In the genomic region with DNA sequence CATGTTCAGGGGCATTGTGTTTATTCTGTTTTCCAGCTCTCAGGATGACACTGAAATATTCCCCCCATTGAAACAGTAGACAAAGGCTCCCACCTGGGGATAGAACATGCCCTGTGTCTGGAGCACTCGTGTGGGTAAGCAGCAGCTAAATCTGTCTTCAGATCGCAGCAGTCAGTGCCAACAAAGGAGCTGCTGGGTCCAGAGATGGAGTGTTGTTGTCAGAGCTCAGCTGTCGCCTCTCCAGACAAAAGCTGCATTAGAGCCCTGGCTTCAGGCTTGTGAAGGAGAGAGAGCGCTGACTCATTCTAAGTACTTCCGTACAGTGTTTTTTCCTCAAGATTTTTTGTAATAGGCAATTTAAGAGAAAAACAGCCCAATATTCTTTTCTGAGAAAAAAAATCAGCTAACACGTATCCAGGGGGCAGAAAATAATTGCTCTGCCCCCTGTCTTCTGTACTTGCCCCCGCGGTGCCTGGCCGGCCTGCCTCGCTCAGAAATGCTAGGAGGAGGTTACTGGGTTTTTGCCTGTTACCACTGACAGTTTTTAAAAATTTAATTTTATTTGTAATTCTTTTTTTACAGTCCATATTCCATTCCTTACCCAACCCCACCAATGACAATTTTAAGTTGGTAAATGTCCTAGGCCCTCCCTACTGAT, we compare ENCODE assay signal across 10 mouse cellular contexts. TPM values are rescaled to one million over a fixed set of nuclear protein-coding genes. Genes with fewer than 3 reads are reported as not detected.
DNase-seq lines count a peak whose midpoint lies in the region; ATAC-seq and TF ChIP-seq lines count a peak whose summit lies in the region.
"Had no signal": no experiment of that assay in that cellular context is flagged by ENCODE, and none has a peak within 500 bp of the region (broad histone marks: within the 10 kb centered on the region; RNA-seq: fewer than 3 reads in every experiment).

No protein-coding gene starts in this region.

- no peak for TF ChIP-seq EP300 in heart, postnatal 0 days (IDR thresholded peaks at IDR 0.05; ENCODE audit: low read depth)
- TF ChIP-seq EP300 in lung, postnatal 0 days (IDR thresholded peaks at IDR 0.05), result no peak

- no peak overlapping the region for H3K4me3 ChIP-seq in lung, adult 2 months (replicated peaks; ENCODE audit: extremely low read depth, low read depth, low read length)
- no peak overlapping the region for H3K4me3 ChIP-seq in heart, postnatal 0 days (ENCODE audit: low read depth, low read length)
- no peak overlapping the region for H3K4me3 ChIP-seq in lung, postnatal 0 days (ENCODE audit: low read depth, low read length)

- TF ChIP-seq POLR2A in lung, adult 2 months (IDR thresholded peaks at IDR 0.05; ENCODE audit: borderline replicate concordance, extremely low read depth, low read depth, low read length), result no peak

- no peaks in the 10 kb centered on the region for H3K9me3 ChIP-seq in heart, postnatal 0 days (replicated peaks; ENCODE audit: control insufficient read depth, low read length)
- H3K9me3 ChIP-seq in lung, postnatal 0 days (ENCODE audit: low read length), result no peaks in the 10 kb centered on the region

- H3K4me1 ChIP-seq in lung, adult 2 months (ENCODE audit: control insufficient read depth, insufficient read depth, low read length), result no peaks in the 10 kb centered on the region
- no peaks in the 10 kb centered on the region for H3K4me1 ChIP-seq in heart, postnatal 0 days (ENCODE audit: control insufficient read depth, insufficient read depth)
- no peaks in the 10 kb centered on the region; the same call in 1 of the 2 replicates for H3K4me1 ChIP-seq in lung, postnatal 0 days (ENCODE audit: insufficient read depth, low read depth, low read length)

- no peaks in the 10 kb centered on the region for H3K27me3 ChIP-seq in heart, postnatal 0 days (ENCODE audit: control insufficient read depth, insufficient read depth, low read length)
- H3K27me3 ChIP-seq in lung, postnatal 0 days (replicated peaks; ENCODE audit: insufficient read depth, low read length), result no peaks in the 10 kb centered on the region
- H3K27me3 ChIP-seq: Patski had no signal

- WGBS in lung, adult 2 months, result 69% methylated on average over 10 of the region's 10 CpGs
- 67% methylated on average over 10 of the region's 10 CpGs for WGBS in heart, postnatal 0 days
- 64% methylated on average over 10 of the region's 10 CpGs for WGBS in lung, postnatal 0 days

- peaks cover 61% of the 10 kb centered on the region for H3K36me3 ChIP-seq in heart, postnatal 0 days (replicated peaks; ENCODE audit: control insufficient read depth, insufficient read depth, low read length)
- H3K36me3 ChIP-seq in lung, postnatal 0 days (ENCODE audit: insufficient read depth, low read length), result no peaks in the 10 kb centered on the region

- H3K4me2 ChIP-seq in heart, postnatal 0 days (ENCODE audit: low read depth, low read length), result no peak overlapping the region
- H3K4me2 ChIP-seq in lung, postnatal 0 days (replicated peaks; ENCODE audit: low read depth, low read length), result no peak overlapping the region

- no peak for TF ChIP-seq CTCF in lung, adult 2 months (IDR thresholded peaks at IDR 0.05; ENCODE audit: insufficient read depth, low read length)
- TF ChIP-seq CTCF in heart, postnatal 0 days (IDR thresholded peaks at IDR 0.05; ENCODE audit: low read depth), result no peak
- TF ChIP-seq CTCF in lung, postnatal 0 days (IDR thresholded peaks at IDR 0.05), result no peak

- DNase-seq in lung, adult 18-20 months, result peak; percentile 22 to 42
- DNase-seq in lung, adult 2 months, result no peak
- DNase-seq in heart, postnatal 0 days (ENCODE audit: low spot score), result no peak
- DNase-seq in lung, postnatal 0 days (ENCODE audit: low spot score), result peak; percentile 72
- peak; percentile 36 for DNase-seq in right cerebral cortex, postnatal 25 days
- no peak for DNase-seq in gastrocnemius, postnatal 25 days
- DNase-seq in urinary bladder, adult 2 months (ENCODE audit: low spot score), result no peak
- no peak for DNase-seq in testis, postnatal 14 days (ENCODE audit: low spot score)

- H3K9ac ChIP-seq in heart, postnatal 0 days (replicated peaks; ENCODE audit: low read depth, low read length), result no peak overlapping the region
- no peak overlapping the region for H3K9ac ChIP-seq in lung, postnatal 0 days (replicated peaks; ENCODE audit: low read depth)

- peak overlapping the region; percentile 39; the same call in 1 of the 2 replicates for H3K27ac ChIP-seq in heart, postnatal 0 days (ENCODE audit: low read depth)
- no peak overlapping the region for H3K27ac ChIP-seq in lung, postnatal 0 days (ENCODE audit: low read length)

- no peak for ATAC-seq in heart, postnatal 0 days (ENCODE audit: insufficient read depth, low read depth)
- ATAC-seq in lung, postnatal 0 days, result peak; percentile 65
- ATAC-seq: Patski had no signal

RNA-seq across cellular contexts. Expression of a gene that starts 21.6 kb away (rescaled TPM):
- not detected in 2 replicates for polyA plus RNA-seq in lung, adult 2 months (2012; rRNA removed)
- not detected in 2 replicates for total RNA-seq in heart, postnatal 0 days (2014; rRNA removed; ENCODE audit: low replicate concordance)
- polyA plus RNA-seq in heart, postnatal 0 days (2015; fragmentation: Nextera tagmentation; extraction: Ambion mirVana), result not detected in 2 replicates
- not detected in 2 replicates for polyA plus RNA-seq in lung, postnatal 0 days (2015; fragmentation: Nextera tagmentation; extraction: Ambion mirVana)
- not detected for total RNA-seq in gastrocnemius, postnatal 25 days (2021)
- polyA plus RNA-seq in urinary bladder, adult 2 months (2012; rRNA removed), result not detected in 2 replicates
- polyA plus RNA-seq: gonadal fat pad, adult 2 months; Patski had no signal

Comparison
In these comparisons a context has a peak if more than half of its experiments do, and no peak if none do; other contexts are left out.
1. DNase-seq: peak in lung, adult 18-20 months (2 of 2), lung, postnatal 0 days (single experiment) and right cerebral cortex, postnatal 25 days (single experiment); none in lung, adult 2 months (single experiment), heart, postnatal 0 days (single experiment), gastrocnemius, postnatal 25 days (single experiment), urinary bladder, adult 2 months (single experiment) and testis, postnatal 14 days (single experiment).